Mouse (Mus musculus) thymus, adult 2 months (tissue): ENCODE results near the gene Agpat3.

Source experiments
- CTCF ChIP-seq: fragments of 200-500 bp; IDR thresholded peaks from 2 replicates; pipeline ENCODE4 v1.5.1; 2012; ENCODE audit warnings: mild to moderate bottlenecking, control low read depth, low read length, moderate library complexity, borderline replicate concordance; ENCODE audit not compliant: control insufficient read depth, poor library complexity, insufficient read depth; ENCODE audit errors: extremely low read depth
- POLR2A ChIP-seq: fragments of 200-500 bp; IDR thresholded peaks from 2 replicates; pipeline ENCODE4 v1.6.1; 2012; ENCODE audit warnings: mild to moderate bottlenecking, low read length, control low read depth, moderate library complexity; ENCODE audit not compliant: control insufficient read depth, poor library complexity, insufficient read depth; ENCODE audit errors: extremely low read depth

DNA sequence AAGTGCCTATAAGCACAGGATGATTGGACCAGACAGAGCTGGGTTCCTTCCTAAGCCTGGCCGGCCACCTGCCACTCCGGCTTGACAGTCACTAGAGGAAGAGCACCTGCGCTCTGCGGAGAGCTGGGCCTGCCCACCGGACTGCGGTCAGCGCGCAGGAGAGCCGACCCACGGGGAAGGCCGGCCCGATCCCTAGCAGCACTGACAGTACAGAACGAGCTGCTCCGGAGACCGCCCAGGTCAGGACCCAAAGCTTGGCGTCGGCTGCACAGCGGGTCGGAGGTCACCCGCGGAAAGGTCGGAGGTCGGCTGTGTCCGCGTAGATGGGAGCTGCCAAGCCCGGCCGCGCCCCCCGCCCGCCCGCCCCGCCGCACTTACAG, 108.2 kb downstream of the Agpat3 start:
- TF ChIP-seq CTCF (no peak), POLR2A (no peak)
